Comparison of ENCODE assay signal across 30 mouse cellular contexts in the genomic region with DNA sequence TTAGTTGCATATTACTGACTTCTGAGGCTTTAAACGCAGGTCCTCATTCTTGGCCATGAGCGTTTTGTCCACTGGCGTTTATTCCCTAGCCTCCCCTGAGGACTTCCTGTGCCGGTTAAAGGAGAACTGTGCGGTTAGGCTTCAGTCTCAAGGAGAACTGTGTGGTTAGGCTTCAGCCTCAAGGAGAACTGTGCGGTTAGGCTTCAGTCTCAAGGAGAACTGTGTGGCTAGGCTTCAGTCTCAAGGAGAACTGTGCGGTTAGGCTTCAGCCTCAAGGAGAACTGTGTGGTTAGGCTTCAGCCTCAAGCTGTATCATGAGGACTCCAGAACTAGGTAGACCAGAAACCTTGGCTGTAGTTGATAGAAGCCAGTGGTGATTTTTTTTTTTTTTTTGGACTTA.
"Had no signal": no experiment of that assay in that cellular context is flagged by ENCODE, and none has a peak within 500 bp of the region (broad histone marks: within the 10 kb centered on the region; RNA-seq: fewer than 3 reads in every experiment).

No protein-coding gene starts in this region.

- H3K36me3 ChIP-seq: heart, embryonic 13.5 days; heart, embryonic 15.5 days; hindbrain, embryonic 10.5 days; hindbrain, embryonic 13.5 days; hindbrain, embryonic 15.5 days; kidney, embryonic 15.5 days; limb, embryonic 13.5 days; limb, embryonic 15.5 days; liver, embryonic 12.5 days had no signal

- DNase-seq: gastrocnemius, adult 2 months; gastrocnemius, postnatal 10 days; gastrocnemius, postnatal 25 days; heart, adult 11 months; heart, adult 2 months; heart, postnatal 14 days; heart, postnatal 36 days; kidney, adult 11 months; kidney, adult 2 months; kidney, adult 9 months; kidney, postnatal 14 days; kidney, postnatal 36 days; layer of hippocampus, adult 9-11 months; layer of hippocampus, postnatal 36 days; left cerebral cortex, postnatal 4 days had no signal

- H3K4me3 ChIP-seq: gastrocnemius, adult 2 months; heart, adult 2 months; heart, embryonic 13.5 days; heart, embryonic 15.5 days; hindbrain, embryonic 10.5 days; hindbrain, embryonic 13.5 days; hindbrain, embryonic 15.5 days; kidney, embryonic 15.5 days; left cerebral cortex, adult 2 months; limb, embryonic 13.5 days; limb, embryonic 15.5 days; liver, embryonic 12.5 days had no signal

- ATAC-seq: hindbrain, postnatal 0 days; intestine, embryonic 16.5 days; liver, embryonic 12.5 days had no signal

- H3K4me2 ChIP-seq: heart, embryonic 11.5 days; heart, embryonic 13.5 days; heart, embryonic 15.5 days; hindbrain, embryonic 13.5 days; hindbrain, embryonic 15.5 days; kidney, embryonic 15.5 days; limb, embryonic 13.5 days; limb, embryonic 15.5 days; liver, embryonic 12.5 days had no signal

- H3K4me1 ChIP-seq: liver, embryonic 12.5 days had no signal

- H3K9me3 ChIP-seq: heart, embryonic 13.5 days; heart, embryonic 15.5 days; hindbrain, embryonic 10.5 days; hindbrain, embryonic 13.5 days; hindbrain, embryonic 15.5 days; kidney, embryonic 15.5 days; limb, embryonic 13.5 days; limb, embryonic 15.5 days; liver, embryonic 12.5 days had no signal

- H3K27me3 ChIP-seq: heart, embryonic 13.5 days; heart, embryonic 15.5 days; hindbrain, embryonic 13.5 days; hindbrain, embryonic 15.5 days; kidney, embryonic 15.5 days; limb, embryonic 13.5 days; limb, embryonic 15.5 days; liver, embryonic 12.5 days had no signal

- H3K9ac ChIP-seq: heart, embryonic 13.5 days; heart, embryonic 15.5 days; hindbrain, embryonic 13.5 days; hindbrain, embryonic 15.5 days; kidney, embryonic 15.5 days; limb, embryonic 13.5 days; limb, embryonic 15.5 days; liver, embryonic 12.5 days; liver, embryonic 14.5 days had no signal

- H3K27ac ChIP-seq: gastrocnemius, adult 2 months; heart, adult 2 months; heart, embryonic 13.5 days; heart, embryonic 15.5 days; hindbrain, embryonic 10.5 days; hindbrain, embryonic 13.5 days; hindbrain, embryonic 15.5 days; hindbrain, postnatal 0 days; kidney, embryonic 15.5 days; kidney, postnatal 0 days; left cerebral cortex, adult 2 months; limb, embryonic 13.5 days; limb, embryonic 15.5 days; liver, embryonic 12.5 days; liver, embryonic 14.5 days had no signal
